Mouse (Mus musculus): ENCODE measurements around the gene Babam2. TPM values are rescaled to one million over a fixed set of nuclear protein-coding genes. Genes with fewer than 3 reads are reported as not detected.
A peak's percentile ranks its signal among the peaks of the same experiment; 100 is the strongest.

Babam2 gene
- polyA plus RNA-seq, 1 experiment: 38.7 TPM

GRCm38 (mm10) chr5:31758310-31759091 is 61.0 kb downstream of the Babam2 start:
- Histone ChIP-seq H3K27me3 (replicated peaks; ENCODE audit: control insufficient read depth, insufficient read depth, low read length) (no peaks in the 10 kb centered on the region), H3K4me1 (ENCODE audit: control insufficient read depth, insufficient read depth, low read length) (peaks cover 4% of the 10 kb centered on the region; the same call in 1 of the 2 replicates), H3K36me3 (ENCODE audit: control insufficient read depth, insufficient read depth, low read length) (no peaks in the 10 kb centered on the region), H3K27ac (ENCODE audit: insufficient read depth, low read depth, low read length) (no peak overlapping the region), H3K4me3 (ENCODE audit: insufficient read depth, low read depth, low read length) (no peak overlapping the region)
- TF ChIP-seq CTCF (conservative IDR thresholded peaks at IDR 0.05; ENCODE audit: insufficient read depth, insufficient read length, low read depth, low read length) (no peak), POLR2A (IDR thresholded peaks at IDR 0.05; ENCODE audit: low read depth, low read length) (no peak)
- 86% methylated on average over 9 of the region's 9 CpGs for WGBS
- no peak for DNase-seq

GRCm38 (mm10) chr5:31761836-31762235 is 64.4 kb downstream of the Babam2 start:
- TF ChIP-seq POLR2A (IDR thresholded peaks at IDR 0.05; ENCODE audit: low read depth, low read length): no peak
- TF ChIP-seq CTCF (conservative IDR thresholded peaks at IDR 0.05; ENCODE audit: insufficient read depth, insufficient read length, low read depth, low read length): no peak
- Histone ChIP-seq H3K36me3 (ENCODE audit: control insufficient read depth, insufficient read depth, low read length) (no peaks in the 10 kb centered on the region), H3K4me1 (ENCODE audit: control insufficient read depth, insufficient read depth, low read length) (peaks cover 4% of the 10 kb centered on the region; the same call in 1 of the 2 replicates), H3K27me3 (replicated peaks; ENCODE audit: control insufficient read depth, insufficient read depth, low read length) (no peaks in the 10 kb centered on the region), H3K4me3 (ENCODE audit: insufficient read depth, low read depth, low read length) (no peak overlapping the region), H3K27ac (ENCODE audit: insufficient read depth, low read depth, low read length) (no peak overlapping the region)
- no peak for DNase-seq
- WGBS: 98% methylated on average over 4 of the region's 4 CpGs

DNA sequence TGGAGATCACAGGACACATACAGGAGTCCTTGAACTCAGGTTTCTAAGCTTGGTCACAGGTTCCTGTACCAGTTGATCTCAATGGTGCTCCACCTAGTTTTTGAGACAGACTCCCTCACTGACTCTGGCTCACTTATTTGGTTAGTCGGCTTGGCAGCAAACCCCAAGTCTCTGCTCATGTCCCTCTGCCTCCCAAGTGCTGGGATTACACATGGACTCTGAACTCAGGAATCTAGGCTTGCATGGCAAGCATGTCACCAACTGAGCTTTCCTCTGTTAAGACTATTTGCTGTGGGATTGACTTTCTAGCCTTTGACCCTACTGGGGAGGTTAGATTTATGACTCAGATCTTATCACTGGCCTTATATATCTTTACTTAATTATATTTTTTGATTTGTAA is 65.3 kb downstream of the Babam2 start:
- Histone ChIP-seq H3K4me3 (ENCODE audit: insufficient read depth, low read depth, low read length) (no peak overlapping the region), H3K27ac (ENCODE audit: insufficient read depth, low read depth, low read length) (no peak overlapping the region), H3K27me3 (replicated peaks; ENCODE audit: control insufficient read depth, insufficient read depth, low read length) (no peaks in the 10 kb centered on the region), H3K4me1 (ENCODE audit: control insufficient read depth, insufficient read depth, low read length) (peaks cover 4% of the 10 kb centered on the region; the same call in 1 of the 2 replicates), H3K36me3 (ENCODE audit: control insufficient read depth, insufficient read depth, low read length) (no peaks in the 10 kb centered on the region)
- TF ChIP-seq POLR2A (IDR thresholded peaks at IDR 0.05; ENCODE audit: low read depth, low read length) (no peak), CTCF (conservative IDR thresholded peaks at IDR 0.05; ENCODE audit: insufficient read depth, insufficient read length, low read depth, low read length) (no peak)
- peak; percentile 38 for DNase-seq
- 33% methylated on average over 1 of the region's 1 CpGs for WGBS

GRCm38 (mm10) chr5:31765824-31766223 is 68.3 kb downstream of the Babam2 start:
- H3K27me3 ChIP-seq (replicated peaks; ENCODE audit: control insufficient read depth, insufficient read depth, low read length): no peaks in the 10 kb centered on the region
- no peak overlapping the region for H3K27ac ChIP-seq (ENCODE audit: insufficient read depth, low read depth, low read length)
- peaks cover 4% of the 10 kb centered on the region; the same call in 1 of the 2 replicates for H3K4me1 ChIP-seq (ENCODE audit: control insufficient read depth, insufficient read depth, low read length)
- no peak for TF ChIP-seq CTCF (conservative IDR thresholded peaks at IDR 0.05; ENCODE audit: insufficient read depth, insufficient read length, low read depth, low read length)
- no peak for TF ChIP-seq POLR2A (IDR thresholded peaks at IDR 0.05; ENCODE audit: low read depth, low read length)
- no peak overlapping the region for H3K4me3 ChIP-seq (ENCODE audit: insufficient read depth, low read depth, low read length)
- no peak for DNase-seq
- 96% methylated on average over 2 of the region's 2 CpGs for WGBS
- no peaks in the 10 kb centered on the region for H3K36me3 ChIP-seq (ENCODE audit: control insufficient read depth, insufficient read depth, low read length)

GRCm38 (mm10) chr5:31766841-31767542 is 69.5 kb downstream of the Babam2 start:
- H3K4me1 ChIP-seq (ENCODE audit: control insufficient read depth, insufficient read depth, low read length): peaks cover 4% of the 10 kb centered on the region; the same call in 1 of the 2 replicates
- TF ChIP-seq CTCF (conservative IDR thresholded peaks at IDR 0.05; ENCODE audit: insufficient read depth, insufficient read length, low read depth, low read length): no peak
- TF ChIP-seq POLR2A (IDR thresholded peaks at IDR 0.05; ENCODE audit: low read depth, low read length): no peak
- no peaks in the 10 kb centered on the region for H3K36me3 ChIP-seq (ENCODE audit: control insufficient read depth, insufficient read depth, low read length)
- DNase-seq: peak; percentile 25
- no peaks in the 10 kb centered on the region for H3K27me3 ChIP-seq (replicated peaks; ENCODE audit: control insufficient read depth, insufficient read depth, low read length)
- WGBS: 60% methylated on average over 4 of the region's 4 CpGs
- H3K27ac ChIP-seq (ENCODE audit: insufficient read depth, low read depth, low read length): peak overlapping the region; percentile 63
- no peak overlapping the region for H3K4me3 ChIP-seq (ENCODE audit: insufficient read depth, low read depth, low read length)

- TF ChIP-seq POLR2A (IDR thresholded peaks at IDR 0.05; ENCODE audit: low read depth, low read length) (no peak), CTCF (conservative IDR thresholded peaks at IDR 0.05; ENCODE audit: insufficient read depth, insufficient read length, low read depth, low read length) (no peak)
- no peak overlapping the region for H3K4me3 ChIP-seq (ENCODE audit: insufficient read depth, low read depth, low read length)
- H3K4me1 ChIP-seq (ENCODE audit: control insufficient read depth, insufficient read depth, low read length): no peaks in the 10 kb centered on the region
- no peaks in the 10 kb centered on the region for H3K36me3 ChIP-seq (ENCODE audit: control insufficient read depth, insufficient read depth, low read length)
- no peak overlapping the region for H3K27ac ChIP-seq (ENCODE audit: insufficient read depth, low read depth, low read length)
- DNase-seq: no peak
- H3K27me3 ChIP-seq (replicated peaks; ENCODE audit: control insufficient read depth, insufficient read depth, low read length): no peaks in the 10 kb centered on the region
- 77% methylated on average over 5 of the region's 5 CpGs for WGBS
Measured at GRCm38 (mm10) chr5:31771486-31771885, 74.0 kb downstream of the Babam2 start.

DNA sequence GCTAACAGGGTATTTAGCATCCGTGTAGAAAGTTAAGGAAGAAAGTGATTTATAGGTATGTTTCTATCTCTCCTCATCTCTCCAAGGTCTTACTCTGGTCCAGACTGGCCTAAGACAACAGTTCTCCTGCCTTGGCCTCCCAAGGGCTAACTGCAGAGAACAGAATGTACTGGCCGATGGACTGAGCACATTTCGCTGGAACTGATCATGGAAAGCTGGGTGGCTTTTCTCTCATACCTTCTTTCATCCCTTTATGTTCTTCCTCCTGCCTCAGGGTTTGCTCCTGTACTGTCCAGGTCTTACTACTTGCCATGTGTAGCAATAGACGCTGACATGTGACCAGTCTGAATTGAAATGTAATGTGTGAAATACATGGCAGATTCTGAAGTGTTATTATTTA is 74.4 kb downstream of the Babam2 start:
- no peak overlapping the region for H3K27ac ChIP-seq (ENCODE audit: insufficient read depth, low read depth, low read length)
- no peaks in the 10 kb centered on the region for H3K27me3 ChIP-seq (replicated peaks; ENCODE audit: control insufficient read depth, insufficient read depth, low read length)
- H3K4me1 ChIP-seq (ENCODE audit: control insufficient read depth, insufficient read depth, low read length): no peaks in the 10 kb centered on the region
- no peak overlapping the region for H3K4me3 ChIP-seq (ENCODE audit: insufficient read depth, low read depth, low read length)
- TF ChIP-seq POLR2A (IDR thresholded peaks at IDR 0.05; ENCODE audit: low read depth, low read length): no peak
- no peak for TF ChIP-seq CTCF (conservative IDR thresholded peaks at IDR 0.05; ENCODE audit: insufficient read depth, insufficient read length, low read depth, low read length)
- no peaks in the 10 kb centered on the region for H3K36me3 ChIP-seq (ENCODE audit: control insufficient read depth, insufficient read depth, low read length)
- no peak for DNase-seq
- 85% methylated on average over 4 of the region's 4 CpGs for WGBS

All from kidney, adult 2 months (tissue).